Mouse (Mus musculus): Measurements from ENCODE around the gene Hist1h3g. TPM values are rescaled to one million over a fixed set of nuclear protein-coding genes. Genes with fewer than 3 reads are reported as not detected.

Gene Hist1h3g
- total RNA-seq, 1 experiment from 2014 or later, result 2.3 TPM

Other genes with a start within 250 kb of the Hist1h3g start
- gene Zfp322a, start 166.2 kb upstream of the Hist1h3g start, total RNA-seq (2023), result 13.3 TPM
- gene Abt1, start 111.6 kb upstream of the Hist1h3g start, total RNA-seq (2023), result 15.9 TPM
- gene Btn1a1, start 69.5 kb upstream of the Hist1h3g start, total RNA-seq (2023), result not detected
- gene Btn2a2, start 46.6 kb upstream of the Hist1h3g start, total RNA-seq (2023), result not detected
- gene Hist1h4h, start 4.4 kb upstream of the Hist1h3g start, total RNA-seq (2023), result 147 TPM
- gene Hist1h2af, start 1.5 kb upstream of the Hist1h3g start, total RNA-seq (2023), result 24.7 TPM
- gene Hist1h2bh, start 8.0 kb downstream of the Hist1h3g start, total RNA-seq (2023), result 5.5 TPM
- gene Hist1h3f, start 8.6 kb downstream of the Hist1h3g start, total RNA-seq (2023), result 48.1 TPM
- 42.3 TPM for gene Hist1h4f, start 16.2 kb downstream of the Hist1h3g start, total RNA-seq (2023)
- gene Hist1h1d, start 17.8 kb downstream of the Hist1h3g start, total RNA-seq (2023), result 5.2 TPM
- 91.9 TPM for gene Hist1h3e, start 26.9 kb downstream of the Hist1h3g start, total RNA-seq (2023)
- gene Hist1h2ae, start 35.8 kb downstream of the Hist1h3g start, total RNA-seq (2023), result 7.8 TPM
- gene Hist1h2bg, start 36.0 kb downstream of the Hist1h3g start, total RNA-seq (2023), result 110 TPM
- gene Hist1h2bf, start 38.8 kb downstream of the Hist1h3g start, total RNA-seq (2023), result 40.8 TPM
- gene Hist1h2ad, start 39.0 kb downstream of the Hist1h3g start, total RNA-seq (2023), result 3.8 TPM
- 3.4 TPM for gene Hist1h3d, start 40.3 kb downstream of the Hist1h3g start, total RNA-seq (2023)
- 86.8 TPM for gene Hist1h4d, start 46.2 kb downstream of the Hist1h3g start, total RNA-seq (2023)
- 8.4 TPM for gene Hist1h2be, start 85.7 kb downstream of the Hist1h3g start, total RNA-seq (2023)
- 82.2 TPM for gene Hist1h1e, start 87.1 kb downstream of the Hist1h3g start, total RNA-seq (2023)
- gene Hist1h2ac, start 148.5 kb downstream of the Hist1h3g start, total RNA-seq (2023), result 3.4 TPM
- 5.1 TPM for gene Hist1h2bc, start 148.8 kb downstream of the Hist1h3g start, total RNA-seq (2023)
- gene Hist1h1t, start 160.4 kb downstream of the Hist1h3g start, total RNA-seq (2023), result not detected
- 75.4 TPM for gene Hist1h4c, start 163.0 kb downstream of the Hist1h3g start, total RNA-seq (2023)
- gene Hfe, start 175.4 kb downstream of the Hist1h3g start, total RNA-seq (2023), result 1.5 TPM
- gene Hist1h1c, start 203.4 kb downstream of the Hist1h3g start, total RNA-seq (2023), result 504 TPM
- 5.8 TPM for gene Hist1h3c, start 210.2 kb downstream of the Hist1h3g start, total RNA-seq (2023)
- gene Hist1h2bb, start 211.3 kb downstream of the Hist1h3g start, total RNA-seq (2023), result 23.9 TPM
- gene Hist1h2ab, start 215.7 kb downstream of the Hist1h3g start, total RNA-seq (2023), result 30.2 TPM
- 33.8 TPM for gene Hist1h3b, start 216.8 kb downstream of the Hist1h3g start, total RNA-seq (2023)
- 27.7 TPM for gene Hist1h4b, start 221.6 kb downstream of the Hist1h3g start, total RNA-seq (2023)
- 63.7 TPM for gene Hist1h4a, start 225.8 kb downstream of the Hist1h3g start, total RNA-seq (2023)
- gene Hist1h3a, start 227.0 kb downstream of the Hist1h3g start, total RNA-seq (2023), result 96.6 TPM
- 18.2 TPM for gene Hist1h1a, start 228.2 kb downstream of the Hist1h3g start, total RNA-seq (2023)
- not detected for gene Trim38, start 234.5 kb downstream of the Hist1h3g start, total RNA-seq (2023)

All from CD4-positive naive resting alpha-beta T cell, adult 76 days (primary cell).